Mouse (Mus musculus): ENCODE measurements around the gene Zfp788.
"Not testable (repeated sequence)": the region's sequence is repeated elsewhere in the genome, so short reads cannot be mapped to it uniquely, and the experiment has no call there.

- not testable (repeated sequence) for TF ChIP-seq CTCF, POLR2A (IDR thresholded peaks at IDR 0.05; ENCODE audit: insufficient read depth, low read depth, low read length)
These were observed 16.8 kb upstream of the Zfp788 start for GRCm38 (mm10) chr7:41616241-41616640.

All from olfactory bulb, adult 2 months (tissue).